In genomic region chr6:129238275-129239038, GRCm38 (mm10) we compare ENCODE assay signal across 8 mouse cellular contexts. TPM values are rescaled to one million over a fixed set of nuclear protein-coding genes. Genes with fewer than 3 reads are reported as not detected.
DNase-seq lines count a peak whose midpoint lies in the region; ATAC-seq lines count a peak whose summit lies in the region.

No protein-coding gene starts in this region.

- no peaks in the 10 kb centered on the region for H3K27me3 ChIP-seq in intestine, embryonic 14.5 days (replicated peaks; ENCODE audit: control insufficient read depth, insufficient read depth, low read length)
- no peaks in the 10 kb centered on the region for H3K27me3 ChIP-seq in liver, embryonic 16.5 days (ENCODE audit: control insufficient read depth, insufficient read depth, low read depth, low read length)
- no peaks in the 10 kb centered on the region for H3K27me3 ChIP-seq in neural tube, embryonic 11.5 days (ENCODE audit: control insufficient read depth, insufficient read depth, low read length)

- DNase-seq in ovary, postnatal 36 days (ENCODE audit: low spot score), result peak; percentile 54
- DNase-seq in ovary, postnatal 10 days (ENCODE audit: low spot score), result no peak
- DNase-seq in cerebellum, postnatal 36 days, result peak; percentile 16 to 18
- DNase-seq in gastrocnemius, adult 8-10 months (ENCODE audit: low spot score in 2 of 2), result peak; percentile 53 to 64
- no peak for DNase-seq in intestine, embryonic 14.5 days (ENCODE audit: low spot score)
- peak; percentile 30 for DNase-seq in neural tube, embryonic 11.5 days (ENCODE audit: low spot score)
- peak; percentile 84 for DNase-seq in thymus, postnatal 4 days

- peak overlapping the region; percentile 54 for H3K4me2 ChIP-seq in intestine, embryonic 14.5 days (ENCODE audit: low read length)
- peak overlapping the region; percentile 73 for H3K4me2 ChIP-seq in liver, embryonic 16.5 days (ENCODE audit: low read depth, low read length)
- peak overlapping the region; percentile 57 for H3K4me2 ChIP-seq in neural tube, embryonic 11.5 days (ENCODE audit: low read depth)

- H3K9ac ChIP-seq in intestine, embryonic 14.5 days (ENCODE audit: low read length), result peak overlapping the region; percentile 58
- peak overlapping the region; percentile 57 for H3K9ac ChIP-seq in liver, embryonic 16.5 days (ENCODE audit: low read depth, low read length)
- peak overlapping the region; percentile 7; the same call in 1 of the 2 replicates for H3K9ac ChIP-seq in neural tube, embryonic 11.5 days (ENCODE audit: low read length)

- 11% methylated on average over 14 of the region's 14 CpGs for WGBS in intestine, embryonic 14.5 days
- 6% methylated on average over 14 of the region's 14 CpGs for WGBS in liver, embryonic 16.5 days (ENCODE audit: insufficient replicate concordance)
- WGBS in neural tube, embryonic 11.5 days, result 15% methylated on average over 14 of the region's 14 CpGs

- peak; percentile 78 for ATAC-seq in intestine, embryonic 14.5 days (replicated peaks; ENCODE audit: low FRiP score, low TSS enrichment, low read depth)
- peak; percentile 82 for ATAC-seq in liver, embryonic 16.5 days (ENCODE audit: low read depth)
- ATAC-seq in neural tube, embryonic 11.5 days (ENCODE audit: insufficient read depth, low FRiP score, low TSS enrichment), result peak; percentile 58

- no peaks in the 10 kb centered on the region for H3K9me3 ChIP-seq in intestine, embryonic 14.5 days (ENCODE audit: control insufficient read depth, low read length)
- H3K9me3 ChIP-seq in liver, embryonic 16.5 days (replicated peaks; ENCODE audit: control insufficient read depth, low read length), result no peaks in the 10 kb centered on the region
- no peaks in the 10 kb centered on the region for H3K9me3 ChIP-seq in neural tube, embryonic 11.5 days (ENCODE audit: control insufficient read depth, low read length)

- 0 out of 2 replicates have a peak, but pooled peaks cover 5% of the 10 kb centered on the region for H3K4me1 ChIP-seq in intestine, embryonic 14.5 days (replicated peaks; ENCODE audit: control insufficient read depth, insufficient read depth, low read length)
- peaks cover 37% of the 10 kb centered on the region for H3K4me1 ChIP-seq in liver, embryonic 16.5 days (ENCODE audit: control insufficient read depth, low read depth, low read length)
- H3K4me1 ChIP-seq in neural tube, embryonic 11.5 days (ENCODE audit: control insufficient read depth, insufficient read depth, low read length), result no peaks in the 10 kb centered on the region

- H3K36me3 ChIP-seq in intestine, embryonic 14.5 days (ENCODE audit: control insufficient read depth, insufficient read depth, low read length), result no peaks in the 10 kb centered on the region
- no peaks in the 10 kb centered on the region for H3K36me3 ChIP-seq in liver, embryonic 16.5 days (ENCODE audit: control insufficient read depth, insufficient read depth)
- no peaks in the 10 kb centered on the region for H3K36me3 ChIP-seq in neural tube, embryonic 11.5 days (ENCODE audit: control insufficient read depth, insufficient read depth, low read length)

- H3K4me3 ChIP-seq in intestine, embryonic 14.5 days (ENCODE audit: low read depth, low read length), result peak overlapping the region; percentile 66
- H3K4me3 ChIP-seq in liver, embryonic 16.5 days (ENCODE audit: low read depth, low read length), result peak overlapping the region; percentile 74
- peak overlapping the region; percentile 37 for H3K4me3 ChIP-seq in neural tube, embryonic 11.5 days (ENCODE audit: low read depth, low read length)

- no peak overlapping the region for H3K27ac ChIP-seq in intestine, embryonic 14.5 days (ENCODE audit: low read depth)
- H3K27ac ChIP-seq in liver, embryonic 16.5 days (ENCODE audit: low read length), result peak overlapping the region; percentile 70
- H3K27ac ChIP-seq in neural tube, embryonic 11.5 days (ENCODE audit: low read depth, low read length), result no peak overlapping the region

RNA-seq across cellular contexts. Expression of gene Cd69, which starts 36.8 kb away (rescaled TPM):
- not detected for total RNA-seq in gastrocnemius, adult 8-10 months (2022)
- 0.51 TPM in 1 of 2 replicates, not detected in the other for polyA plus RNA-seq in intestine, embryonic 14.5 days (2014; fragmentation: Nextera tagmentation; extraction: Ambion mirVana)
- polyA plus RNA-seq in liver, embryonic 16.5 days (2015; fragmentation: Nextera tagmentation; extraction: Ambion mirVana), result 0.61 and 0.65 TPM in 2 replicates
- 0.28 TPM in 1 of 2 replicates, not detected in the other for polyA plus RNA-seq in neural tube, embryonic 11.5 days (2014; fragmentation: Nextera tagmentation; extraction: Ambion mirVana)

RNA-seq across cellular contexts. Expression of gene Clec2d, which starts 58.0 kb away (rescaled TPM):
- 10 to 100 TPM; 60.1 to 87.3 (median 74.7) TPM for total RNA-seq in gastrocnemius, adult 8-10 months (2022)
- 0.43 and 0.89 TPM in 2 replicates for polyA plus RNA-seq in intestine, embryonic 14.5 days (2014; fragmentation: Nextera tagmentation; extraction: Ambion mirVana)
- 0.41 and 0.70 TPM in 2 replicates for polyA plus RNA-seq in liver, embryonic 16.5 days (2015; fragmentation: Nextera tagmentation; extraction: Ambion mirVana)
- polyA plus RNA-seq in neural tube, embryonic 11.5 days (2014; fragmentation: Nextera tagmentation; extraction: Ambion mirVana), result not detected in 2 replicates

Comparison
In these comparisons a context has a peak if more than half of its experiments do, and no peak if none do; other contexts are left out.
1. DNase-seq: peak in ovary, postnatal 36 days (single experiment), cerebellum, postnatal 36 days (2 of 2), gastrocnemius, adult 8-10 months (2 of 2), neural tube, embryonic 11.5 days (single experiment) and thymus, postnatal 4 days (single experiment); none in ovary, postnatal 10 days (single experiment) and intestine, embryonic 14.5 days (single experiment).
2. H3K9ac ChIP-seq: peak in every context shown above with its lines; median percentile 58 in intestine, embryonic 14.5 days; 57 in liver, embryonic 16.5 days; 7 in neural tube, embryonic 11.5 days.
3. Peak in every context shown above with its lines, with median percentiles within 50 percentile points of each other: ATAC-seq, H3K4me2 ChIP-seq and H3K4me3 ChIP-seq.